In genomic region chr2:102312903-102313302, GRCm38 (mm10) we compare ENCODE assay signal across 18 mouse cellular contexts.
"Had no signal": no experiment of that assay in that cellular context is flagged by ENCODE, and none has a peak within 500 bp of the region (broad histone marks: within the 10 kb centered on the region; RNA-seq: fewer than 3 reads in every experiment).

No protein-coding gene starts in this region.

- H3K9me3 ChIP-seq: lung, embryonic 15.5 days; megakaryocyte, embryonic 14.5 days; midbrain, embryonic 13.5 days; midbrain, embryonic 15.5 days; neural tube, embryonic 12.5 days had no signal

- DNase-seq: lung, adult 2 months; lung, postnatal 14 days; lung, postnatal 36 days; retina, postnatal 1 day; right cerebral cortex, adult 18-20 months; right cerebral cortex, postnatal 25 days; right cerebral cortex, postnatal 4 days; spleen, adult 18-20 months; thymus, adult 18-20 months; thymus, postnatal 14 days; thymus, postnatal 36 days had no signal

- H3K4me1 ChIP-seq: midbrain, embryonic 15.5 days; neural tube, embryonic 12.5 days had no signal

- H3K36me3 ChIP-seq: lung, embryonic 15.5 days; midbrain, embryonic 13.5 days; midbrain, embryonic 15.5 days; neural tube, embryonic 12.5 days had no signal

- ATAC-seq: lung, postnatal 0 days; midbrain, embryonic 13.5 days; midbrain, embryonic 15.5 days had no signal

- H3K4me3 ChIP-seq: lung, embryonic 15.5 days; megakaryocyte, embryonic 14.5 days; midbrain, embryonic 13.5 days; midbrain, embryonic 15.5 days; neural tube, embryonic 12.5 days had no signal

- H3K27ac ChIP-seq: lung, embryonic 15.5 days; macrophage; midbrain, embryonic 13.5 days; midbrain, embryonic 15.5 days; neural tube, embryonic 12.5 days had no signal

- H3K27me3 ChIP-seq: lung, embryonic 15.5 days; megakaryocyte, embryonic 14.5 days; midbrain, embryonic 13.5 days; midbrain, embryonic 15.5 days; neural tube, embryonic 12.5 days had no signal
